Mouse (Mus musculus) midbrain, embryonic 14.5 days (tissue): ENCODE measurements at regions not wholly inside any gene's neighbourhood (a gene's known extent, or its start where the extent isn't known, plus 50 kb on each side); places are given as distances from the start of the nearest gene placed in this dataset.

Source experiments
- ATAC-seq: fragments of 200-750 bp; cut with Nextera tagmentation; 2 replicates; pipeline ENCODE4 v1.8.0; 2017; ENCODE audit warnings: moderate number of reproducible peaks, moderate library complexity; ENCODE audit not compliant: low FRiP score, low TSS enrichment
- DNase-seq: peaks from one replicate; pipeline ENCODE4 v3.0.0-alpha.2; 2015
- H3K27ac ChIP-seq: fragments of 300-500 bp; sonication (generic); replicated peaks from 2 replicates; pipeline ENCODE4 v1.5.1; 2014; ENCODE audit warnings: mild to moderate bottlenecking, low read depth, low read length, moderate library complexity
- H3K27me3 ChIP-seq: fragments of 300-500 bp; sonication (generic); 2 replicates; pipeline ENCODE4 v1.6.1; 2014; ENCODE audit warnings: low read length, control low read depth, mixed read lengths; ENCODE audit not compliant: control insufficient read depth, insufficient read depth
- H3K36me3 ChIP-seq: fragments of 300-500 bp; sonication (generic); 2 replicates; pipeline ENCODE4 v1.6.1; 2014; ENCODE audit warnings: low read length, control low read depth; ENCODE audit not compliant: control insufficient read depth, insufficient read depth
- H3K4me1 ChIP-seq: fragments of 300-500 bp; sonication (generic); 2 replicates; pipeline ENCODE4 v1.6.1; 2014; ENCODE audit warnings: mild to moderate bottlenecking, antibody characterized with exemption, low read length, control low read depth; ENCODE audit not compliant: control insufficient read depth, insufficient read depth
- H3K4me2 ChIP-seq: fragments of 300-500 bp; sonication (generic); 2 replicates; pipeline ENCODE4 v1.6.1; 2014; ENCODE audit warnings: mild to moderate bottlenecking, low read length, moderate library complexity
- H3K4me3 ChIP-seq: fragments of 300-500 bp; sonication (generic); replicated peaks from 2 replicates; pipeline ENCODE4 v1.5.1; 2014; ENCODE audit warnings: low read depth, low read length
- H3K9ac ChIP-seq: fragments of 300-500 bp; sonication (generic); replicated peaks from 2 replicates; pipeline ENCODE4 v1.6.1; 2014; ENCODE audit warnings: mild to moderate bottlenecking, low read length, moderate library complexity
- H3K9me3 ChIP-seq: fragments of 300-500 bp; sonication (generic); 2 replicates; pipeline ENCODE4 v1.6.1; 2016; ENCODE audit warnings: low read length, control low read depth, mixed read lengths; ENCODE audit not compliant: control insufficient read depth
- WGBS: fragments of 180-500 bp; shearing (Covaris S2); extraction: QIAGEN DNeasy Blood & Tissue Kit; methylation state at CpG from one replicate; pipeline ENCODE4 v1.1.7; 2014; 5-methylcytosine and 5-hydroxymethylcytosine counted together

GRCm38 (mm10) chr17:27349432-27349831 is 145.2 kb upstream of the Lemd2 start:
- Histone ChIP-seq H3K27ac (no peak overlapping the region), H3K27me3 (no peaks in the 10 kb centered on the region), H3K4me1 (no peaks in the 10 kb centered on the region), H3K36me3 (no peaks in the 10 kb centered on the region), H3K4me3 (no peak overlapping the region), H3K9me3 (no peaks in the 10 kb centered on the region), H3K4me2 (no peak overlapping the region), H3K9ac (no peak overlapping the region)
- DNase-seq (no peak), ATAC-seq (no peak)
- WGBS = 91% methylated on average over 4 of the region's 4 CpGs

- no peak for DNase-seq
- no peak overlapping the region for H3K4me2 ChIP-seq
- no peaks in the 10 kb centered on the region for H3K36me3 ChIP-seq
- H3K4me3 ChIP-seq = no peak overlapping the region
- H3K27ac ChIP-seq = no peak overlapping the region
- no peak overlapping the region for H3K9ac ChIP-seq
- ATAC-seq = no peak
- no peaks in the 10 kb centered on the region for H3K4me1 ChIP-seq
- no peaks in the 10 kb centered on the region for H3K9me3 ChIP-seq
- WGBS = 56% methylated on average over 13 of the region's 14 CpGs
- no peaks in the 10 kb centered on the region for H3K27me3 ChIP-seq
These were observed 138.0 kb upstream of the Lemd2 start for GRCm38 (mm10) chr17:27341952-27342890.

- Histone ChIP-seq H3K4me2 (no peak overlapping the region), H3K27ac (no peak overlapping the region), H3K27me3 (no peaks in the 10 kb centered on the region), H3K4me1 (peaks cover 5% of the 10 kb centered on the region), H3K9me3 (no peaks in the 10 kb centered on the region), H3K36me3 (no peaks in the 10 kb centered on the region), H3K9ac (no peak overlapping the region), H3K4me3 (no peak overlapping the region)
- ATAC-seq = no peak
- WGBS = 63% methylated on average over 3 of the region's 3 CpGs
- no peak for DNase-seq
These were observed 135.6 kb upstream of the Lemd2 start for GRCm38 (mm10) chr17:27339823-27340222.

GRCm38 (mm10) chr17:27339261-27339660 is 135.0 kb upstream of the Lemd2 start:
- Histone ChIP-seq H3K4me1 (peaks cover 5% of the 10 kb centered on the region), H3K36me3 (no peaks in the 10 kb centered on the region), H3K27me3 (no peaks in the 10 kb centered on the region), H3K27ac (no peak overlapping the region), H3K9ac (no peak overlapping the region), H3K9me3 (no peaks in the 10 kb centered on the region), H3K4me3 (no peak overlapping the region), H3K4me2 (no peak overlapping the region)
- no peak for ATAC-seq
- WGBS = 10% methylated on average over 2 of the region's 2 CpGs
- DNase-seq = no peak

GRCm38 (mm10) chr17:27335621-27336020 is 131.4 kb upstream of the Lemd2 start:
- no peak overlapping the region for H3K27ac ChIP-seq
- no peak for ATAC-seq
- H3K27me3 ChIP-seq = no peaks in the 10 kb centered on the region
- H3K36me3 ChIP-seq = no peaks in the 10 kb centered on the region
- WGBS = 44% methylated on average over 4 of the region's 4 CpGs
- no peak overlapping the region for H3K4me3 ChIP-seq
- no peak overlapping the region for H3K4me2 ChIP-seq
- H3K4me1 ChIP-seq = peaks cover 5% of the 10 kb centered on the region
- no peak overlapping the region for H3K9ac ChIP-seq
- no peaks in the 10 kb centered on the region for H3K9me3 ChIP-seq
- no peak for DNase-seq

- WGBS = 81% methylated on average over 16 of the region's 16 CpGs
- H3K9me3 ChIP-seq = no peaks in the 10 kb centered on the region
- H3K9ac ChIP-seq = no peak overlapping the region
- H3K27ac ChIP-seq = no peak overlapping the region
- no peak overlapping the region for H3K4me3 ChIP-seq
- ATAC-seq (no peak), DNase-seq (no peak)
- peaks cover 5% of the 10 kb centered on the region for H3K4me1 ChIP-seq
- no peak overlapping the region for H3K4me2 ChIP-seq
- H3K27me3 ChIP-seq = no peaks in the 10 kb centered on the region
- H3K36me3 ChIP-seq = no peaks in the 10 kb centered on the region
These were observed 129.3 kb upstream of the Lemd2 start for GRCm38 (mm10) chr17:27333593-27333992.

GRCm38 (mm10) chr17:27333141-27333540 is 128.9 kb upstream of the Lemd2 start:
- Histone ChIP-seq H3K27ac (no peak overlapping the region), H3K9ac (no peak overlapping the region), H3K4me1 (peaks cover 5% of the 10 kb centered on the region), H3K4me2 (no peak overlapping the region), H3K36me3 (no peaks in the 10 kb centered on the region), H3K27me3 (no peaks in the 10 kb centered on the region), H3K9me3 (no peaks in the 10 kb centered on the region), H3K4me3 (no peak overlapping the region)
- ATAC-seq (no peak), DNase-seq (no peak)
- WGBS = 85% methylated on average over 6 of the region's 6 CpGs

- DNase-seq (no peak), ATAC-seq (no peak)
- H3K4me1 ChIP-seq = peaks cover 5% of the 10 kb centered on the region
- 84% methylated on average over 4 of the region's 4 CpGs for WGBS
- no peaks in the 10 kb centered on the region for H3K27me3 ChIP-seq
- no peaks in the 10 kb centered on the region for H3K9me3 ChIP-seq
- no peaks in the 10 kb centered on the region for H3K36me3 ChIP-seq
- H3K4me3 ChIP-seq = no peak overlapping the region
- no peak overlapping the region for H3K4me2 ChIP-seq
- no peak overlapping the region for H3K27ac ChIP-seq
- no peak overlapping the region for H3K9ac ChIP-seq
These were observed 127.8 kb upstream of the Lemd2 start for GRCm38 (mm10) chr17:27332076-27332475.

GRCm38 (mm10) chr17:27331630-27332029 is 127.4 kb upstream of the Lemd2 start:
- Histone ChIP-seq H3K36me3 (no peaks in the 10 kb centered on the region), H3K27me3 (no peaks in the 10 kb centered on the region), H3K4me3 (no peak overlapping the region), H3K4me1 (peaks cover 5% of the 10 kb centered on the region), H3K9ac (no peak overlapping the region), H3K4me2 (no peak overlapping the region), H3K27ac (no peak overlapping the region), H3K9me3 (no peaks in the 10 kb centered on the region)
- no peak for ATAC-seq
- 71% methylated on average over 5 of the region's 5 CpGs for WGBS
- no peak for DNase-seq
